Mouse (Mus musculus) frontal cortex, postnatal 25 days (tissue): Measurements from ENCODE around the gene Desi2.
"Not testable (repeated sequence)": the region's sequence is repeated elsewhere in the genome, so short reads cannot be mapped to it uniquely, and the experiment has no call there.

ENCODE experiments used
- DNase-seq, 2 experiments: peaks; one replicate each; pipeline ENCODE4 v3.0.0; 2022; ENCODE audit warnings: low spot score in 2 of 2

Desi2 gene

GRCm38 (mm10) chr1:178187216-178187791 is at the start of gene Desi2:
Gene Desi2 (plus strand): TSS chr1:178187417.
- DNase-seq: peak; percentile 86 to 91

- peak in 1 of 2 experiments; percentile 21 for DNase-seq
These were observed 40.7 kb upstream of the Desi2 start for GRCm38 (mm10) chr1:178146513-178146912.

GRCm38 (mm10) chr1:178146915-178147314 is 40.3 kb upstream of the Desi2 start:
- not testable (repeated sequence) for DNase-seq

- DNase-seq: no peak
These were observed 5.0 kb upstream of the Desi2 start for GRCm38 (mm10) chr1:178182251-178182650.

DNA sequence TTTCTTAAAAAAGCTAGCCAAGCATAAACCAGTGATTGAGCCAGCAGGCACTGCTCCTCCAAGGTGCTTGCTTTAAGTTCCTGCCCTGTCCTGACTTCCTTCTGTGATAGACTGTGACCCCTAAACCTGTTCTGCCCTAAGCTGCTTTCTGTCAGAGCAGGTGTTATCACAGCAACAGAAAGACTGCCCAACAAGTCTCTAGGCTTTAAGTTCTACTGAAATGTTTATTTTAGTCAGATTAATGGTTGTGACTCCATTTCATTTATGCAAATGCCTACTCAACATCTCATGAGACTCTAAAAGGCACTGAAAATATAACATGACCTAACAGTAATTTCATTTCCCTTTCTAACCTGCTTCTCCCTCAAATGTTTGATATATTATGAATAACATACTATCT is 1.6 kb upstream of the Desi2 start:
- DNase-seq: no peak

DNA sequence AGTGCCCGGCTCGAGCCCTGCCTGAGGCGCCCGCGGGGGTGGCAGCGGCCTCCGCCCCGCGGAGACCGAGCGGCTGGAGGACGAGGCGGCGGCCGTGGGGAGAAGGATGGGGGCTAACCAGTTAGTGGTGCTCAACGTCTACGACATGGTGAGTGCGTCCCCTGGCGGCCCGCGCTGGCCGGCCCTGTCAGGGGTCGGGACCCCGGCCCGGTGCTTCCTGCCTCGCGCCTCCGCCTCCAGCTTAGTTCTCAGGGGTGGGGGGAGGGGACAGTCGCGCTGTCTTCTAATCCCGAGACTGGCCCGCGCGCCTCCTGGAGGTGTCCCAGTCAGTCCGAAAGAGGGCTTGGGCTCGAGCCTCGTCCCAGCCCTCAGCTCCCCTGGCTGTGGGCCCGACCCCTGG is 593 bp downstream of the Desi2 start:
- not testable (repeated sequence) for DNase-seq

DNA sequence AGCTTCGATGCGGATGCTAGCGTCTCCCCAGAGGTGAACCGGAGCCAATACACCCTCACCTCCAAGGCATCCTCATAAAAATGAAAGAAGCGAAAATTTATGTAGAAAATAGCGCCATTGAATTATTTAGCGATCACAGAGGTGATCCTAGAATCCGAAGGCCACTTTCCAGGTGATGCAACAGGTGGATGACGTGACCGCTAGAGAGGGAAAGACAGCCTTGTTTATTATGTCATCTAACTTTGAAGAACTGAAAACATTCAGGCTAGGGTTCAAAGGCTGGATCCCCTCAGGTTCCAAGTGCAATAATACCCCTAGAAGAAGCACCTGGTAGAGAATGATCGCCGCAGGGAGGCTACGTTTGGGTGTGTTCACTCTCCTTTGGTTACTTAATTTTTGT is 1.2 kb downstream of the Desi2 start:
- DNase-seq: no peak

GRCm38 (mm10) chr1:178205701-178206325 is 18.6 kb downstream of the Desi2 start:
- no peak for DNase-seq

- not testable (repeated sequence) for DNase-seq
These were observed 20.6 kb downstream of the Desi2 start for GRCm38 (mm10) chr1:178207856-178208255.

DNA sequence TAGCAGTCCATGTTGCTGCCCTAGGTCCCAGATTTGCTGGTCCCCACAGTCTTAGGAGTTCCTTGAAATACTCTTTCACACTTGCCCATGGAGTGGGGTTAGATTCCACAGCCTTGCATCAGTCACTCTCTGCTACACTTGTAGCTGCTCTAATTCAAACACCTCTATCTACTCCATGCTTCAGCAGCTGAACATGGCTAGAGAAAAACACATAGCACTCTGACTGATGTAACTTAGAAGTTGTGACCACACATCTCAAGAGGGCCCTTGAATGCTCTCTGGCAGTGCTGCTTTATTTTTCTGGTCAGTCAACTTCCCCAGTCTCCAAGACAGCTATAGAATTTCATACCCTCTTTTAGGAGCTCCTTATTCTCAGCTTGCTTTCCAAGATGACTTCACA is 22.7 kb downstream of the Desi2 start:
- no peak for DNase-seq

- DNase-seq: no peak
These were observed 29.9 kb downstream of the Desi2 start for GRCm38 (mm10) chr1:178217157-178217556.

GRCm38 (mm10) chr1:178218305-178218704 is 31.1 kb downstream of the Desi2 start:
- DNase-seq: no peak

- DNase-seq: no peak
These were observed 32.2 kb downstream of the Desi2 start for GRCm38 (mm10) chr1:178219166-178220077.

DNA sequence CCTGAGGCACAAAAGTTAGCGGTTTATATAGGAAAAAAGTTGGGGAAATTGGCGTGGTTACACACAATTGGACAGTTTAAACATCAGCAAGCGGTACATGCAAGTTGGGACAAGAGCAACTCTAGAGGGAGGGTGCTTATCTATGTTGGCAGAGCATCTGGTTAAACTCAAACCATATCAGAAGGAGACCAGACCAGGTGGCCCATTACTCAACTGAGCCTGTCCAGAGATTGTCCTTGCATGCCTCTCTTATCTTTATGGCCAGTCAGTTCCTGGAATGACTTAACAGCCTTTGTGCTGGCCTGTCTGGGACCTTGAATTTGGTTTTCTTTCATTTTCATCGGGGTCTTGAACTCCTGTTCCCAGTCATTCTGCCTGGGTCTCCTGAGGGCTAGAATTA is 41.7 kb downstream of the Desi2 start:
- not testable (repeated sequence) for DNase-seq

DNA sequence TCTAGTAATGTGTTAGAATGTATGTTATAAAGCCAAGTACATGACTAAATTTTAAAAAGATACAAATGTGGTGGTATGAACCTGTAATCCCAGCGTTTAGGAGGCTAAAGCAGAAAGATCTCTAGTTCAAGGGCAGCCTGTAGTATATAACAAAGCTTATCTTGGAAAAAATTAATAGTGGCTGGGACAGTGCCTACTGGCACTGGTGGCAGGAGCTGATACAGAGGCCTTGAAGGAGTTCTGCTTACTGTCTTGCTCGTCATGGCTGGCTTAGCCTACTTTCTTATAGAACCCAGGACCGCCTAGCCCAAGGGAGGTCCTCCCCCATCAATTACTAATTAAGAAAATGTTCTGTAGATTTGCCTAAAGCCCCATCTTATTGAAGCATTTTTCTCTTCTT is 46.9 kb downstream of the Desi2 start:
- DNase-seq: no peak

- peak in 1 of 2 experiments; percentile 3 for DNase-seq
These were observed 48.8 kb downstream of the Desi2 start for GRCm38 (mm10) chr1:178235919-178236466.

GRCm38 (mm10) chr1:178238676-178239075 is 51.5 kb downstream of the Desi2 start:
- DNase-seq: no peak

DNA sequence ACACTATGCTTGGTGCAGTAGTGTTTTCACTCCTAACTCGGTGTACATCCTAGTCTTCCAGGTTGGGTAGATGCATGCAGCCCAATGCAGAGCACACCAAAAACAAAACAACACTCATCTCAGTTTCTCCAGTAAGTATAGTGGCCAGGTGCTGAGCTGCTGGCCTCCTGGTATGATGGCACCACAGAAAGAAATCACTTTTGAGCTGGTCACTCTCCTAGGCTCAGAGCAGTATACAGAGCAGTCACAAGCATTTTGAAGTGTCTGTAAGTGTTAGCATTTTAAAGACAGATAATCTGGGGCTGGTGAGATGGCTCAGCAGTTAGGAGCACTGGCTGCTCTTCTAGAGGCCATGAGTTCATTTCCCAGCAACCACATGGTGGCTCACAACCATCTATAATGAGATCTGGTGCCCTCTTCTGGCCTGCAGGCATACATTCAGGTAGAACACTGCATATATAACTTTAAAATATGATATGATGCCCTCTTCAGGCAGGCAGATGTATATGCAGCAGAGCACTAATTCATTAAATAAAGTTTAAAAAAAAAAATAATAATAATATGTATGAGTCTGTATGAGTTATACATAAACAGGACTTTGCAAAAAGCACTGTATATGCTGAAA is 54.8 kb downstream of the Desi2 start:
- no peak for DNase-seq

DNA sequence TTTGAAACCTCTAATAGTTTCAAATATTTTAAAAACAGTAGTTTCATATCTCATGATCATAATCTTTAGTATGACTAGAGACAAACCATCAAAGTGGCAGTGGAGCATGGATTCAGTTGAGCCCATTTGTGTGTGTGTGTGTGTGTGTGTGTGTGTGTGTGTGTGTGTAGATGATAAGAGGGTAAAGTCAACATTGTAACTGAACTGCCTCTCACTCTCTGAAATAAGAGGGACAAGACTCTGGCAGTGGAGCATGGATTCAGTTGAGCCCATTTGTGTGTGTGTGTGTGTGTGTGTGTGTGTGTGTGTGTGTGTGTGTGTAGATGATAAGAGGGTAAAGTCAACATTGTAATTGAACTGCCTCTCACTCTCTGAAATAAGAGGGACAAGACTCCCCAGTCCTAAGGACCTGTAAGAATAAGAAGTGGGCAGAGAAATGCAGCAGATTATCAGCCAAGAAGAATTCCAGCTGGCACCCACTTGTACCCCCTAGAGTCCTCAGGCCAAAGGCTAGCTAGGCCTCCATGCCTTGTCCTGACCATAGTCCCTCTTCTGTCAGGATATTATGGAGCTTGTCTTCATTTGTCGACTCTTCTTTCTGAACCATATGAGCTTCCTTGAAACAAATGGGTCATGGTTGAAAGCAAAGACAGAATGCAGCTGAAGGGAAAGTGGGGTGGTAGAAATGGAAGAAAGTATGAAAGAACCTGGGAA is 61.0 kb downstream of the Desi2 start:
- no peak for DNase-seq

DNA sequence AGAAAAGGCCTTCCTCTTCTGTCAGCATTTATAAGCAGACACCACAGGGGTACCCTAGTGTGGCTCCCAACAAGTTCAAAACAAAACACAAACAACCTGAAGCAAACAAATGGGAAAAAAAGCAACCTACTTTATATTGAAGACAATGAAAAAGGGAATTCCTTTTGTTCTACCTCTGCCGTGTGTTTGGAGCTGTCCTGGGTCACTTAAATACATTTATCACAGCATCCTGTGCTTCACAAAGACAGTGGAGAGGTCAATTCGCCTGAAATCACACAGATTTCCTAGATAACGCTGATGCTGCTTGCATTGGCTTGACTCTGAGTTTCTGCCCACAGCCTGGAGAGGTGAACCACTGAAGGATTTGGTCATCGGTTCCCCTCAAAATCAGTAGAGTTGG is 67.4 kb downstream of the Desi2 start:
- DNase-seq: no peak

DNA sequence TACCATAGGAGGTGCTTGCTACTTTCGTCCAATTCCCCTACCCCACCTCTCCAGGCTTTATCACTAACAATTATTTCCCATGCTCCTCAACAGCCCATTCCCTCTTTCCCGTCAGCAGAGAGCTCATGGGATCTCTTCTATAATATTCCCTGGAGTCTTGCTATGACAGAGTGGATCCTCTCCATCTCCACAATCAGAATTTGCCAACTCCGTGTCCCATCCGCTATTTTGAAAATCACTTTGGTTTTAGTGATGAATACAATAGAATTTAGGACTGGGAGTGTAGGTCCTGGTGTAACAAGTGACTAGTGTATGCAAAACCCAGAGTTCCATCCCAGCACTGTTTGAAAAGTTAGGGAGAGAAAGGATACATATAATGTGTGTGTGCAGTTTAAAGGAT is 69.1 kb downstream of the Desi2 start:
- no peak for DNase-seq
